Mouse (Mus musculus) midbrain, postnatal 0 days (tissue): ENCODE data around the gene Nup85. TPM values are rescaled to one million over a fixed set of nuclear protein-coding genes. Genes with fewer than 3 reads are reported as not detected.

Experiments
- ATAC-seq: fragments of 200-750 bp; cut with Nextera tagmentation; 2 replicates; pipeline ENCODE4 v1.8.0; 2017; ENCODE audit warnings: moderate number of reproducible peaks, mild to moderate bottlenecking, moderate TSS enrichment, moderate library complexity; ENCODE audit not compliant: low FRiP score
- DNase-seq: peaks from one replicate; pipeline ENCODE4 v3.0.0-alpha.2; 2015; ENCODE audit warnings: low spot score
- H3K27ac ChIP-seq: fragments of 300-500 bp; sonication (generic); 2 replicates; pipeline ENCODE4 v1.5.1; 2014; ENCODE audit warnings: low read depth, mild to moderate bottlenecking, low read length, mixed read lengths
- H3K27me3 ChIP-seq: fragments of 300-500 bp; sonication (generic); 2 replicates; pipeline ENCODE4 v1.6.1; 2014; ENCODE audit warnings: low read length, control low read depth, mixed read lengths; ENCODE audit not compliant: insufficient read depth
- H3K36me3 ChIP-seq: fragments of 300-500 bp; sonication (generic); 2 replicates; pipeline ENCODE4 v1.6.1; 2014; ENCODE audit warnings: low read length, control low read depth, mixed read lengths; ENCODE audit not compliant: insufficient read depth
- H3K4me1 ChIP-seq: fragments of 300-500 bp; sonication (generic); 2 replicates; pipeline ENCODE4 v1.6.1; 2014; ENCODE audit warnings: mild to moderate bottlenecking, control low read depth, antibody characterized with exemption, low read length, mixed read lengths; ENCODE audit not compliant: insufficient read depth
- H3K4me2 ChIP-seq: fragments of 300-500 bp; sonication (generic); 2 replicates; pipeline ENCODE4 v1.6.1; 2014; ENCODE audit warnings: low read depth, mild to moderate bottlenecking, low read length, mixed read lengths; ENCODE audit not compliant: poor library complexity, severe bottlenecking
- H3K4me3 ChIP-seq: fragments of 300-500 bp; sonication (generic); 2 replicates; pipeline ENCODE4 v1.5.1; 2014; ENCODE audit warnings: low read depth, mild to moderate bottlenecking, low read length, moderate library complexity
- H3K9ac ChIP-seq: fragments of 300-500 bp; sonication (generic); replicated peaks from 2 replicates; pipeline ENCODE4 v1.6.1; 2014; ENCODE audit warnings: mild to moderate bottlenecking, low read length, moderate library complexity, mixed read lengths; ENCODE audit not compliant: poor library complexity, severe bottlenecking
- H3K9me3 ChIP-seq: fragments of 300-500 bp; sonication (generic); 2 replicates; pipeline ENCODE4 v1.6.1; 2016; ENCODE audit warnings: low read length, control low read depth
- CTCF ChIP-seq: IDR thresholded peaks from 2 replicates; pipeline ENCODE4 v1.5.1; 2016; ENCODE audit warnings: antibody characterized with exemption, mild to moderate bottlenecking
- WGBS: fragments of 180-500 bp; shearing (Covaris S2); extraction: QIAGEN DNeasy Blood & Tissue Kit; methylation state at CpG from one replicate; pipeline ENCODE4 v1.1.7; 2014; 5-methylcytosine and 5-hydroxymethylcytosine counted together
- polyA plus RNA-seq: library from polyadenylated mRNA; unstranded; fragments of >200 nt; fragmentation: Nextera tagmentation; extraction: Ambion mirVana; gene quantifications from 2 replicates; pipeline ENCODE4 v1.2.1, GENCODE M21; 2015
- total RNA-seq: library from RNA; depleted of rRNA; stranded (reverse); fragments of >200 nt; gene quantifications from 2 replicates; pipeline ENCODE4 v1.2.3, GENCODE M21; 2014

Nup85 gene
- total and polyA plus RNA-seq, 2 experiments from 2014 or later: 59.5 to 75.6 TPM

GRCm38 (mm10) chr11:115586403-115586802, 22.2 kb downstream of the Nup85 start:
- H3K27ac ChIP-seq: no peak overlapping the region; the same call in 1 of the 2 replicates
- WGBS: 91% methylated on average over 9 of the region's 9 CpGs
- DNase-seq (no peak), ATAC-seq (no peak)
- H3K4me1 ChIP-seq: no peaks in the 10 kb centered on the region
- H3K4me2 ChIP-seq: no peak overlapping the region
- peaks cover 91% of the 10 kb centered on the region for H3K36me3 ChIP-seq
- H3K9ac ChIP-seq: no peak overlapping the region
- H3K27me3 ChIP-seq: no peaks in the 10 kb centered on the region
- H3K9me3 ChIP-seq: no peaks in the 10 kb centered on the region
- no peak overlapping the region for H3K4me3 ChIP-seq
- TF ChIP-seq CTCF: no peak

- Histone ChIP-seq H3K4me3 (no peak overlapping the region), H3K27me3 (no peaks in the 10 kb centered on the region), H3K9me3 (no peaks in the 10 kb centered on the region), H3K4me2 (no peak overlapping the region), H3K36me3 (peaks cover 87% of the 10 kb centered on the region), H3K4me1 (no peaks in the 10 kb centered on the region), H3K9ac (no peak overlapping the region), H3K27ac (no peak overlapping the region)
- 81% methylated on average over 9 of the region's 9 CpGs for WGBS
- TF ChIP-seq CTCF: no peak
- peak; percentile 47 for DNase-seq
- no peak for ATAC-seq
Observed at GRCm38 (mm10) chr11:115587984-115588383, 23.8 kb downstream of the Nup85 start.

GRCm38 (mm10) chr11:115590526-115591075, 26.4 kb downstream of the Nup85 start:
- no peak for ATAC-seq
- no peak overlapping the region for H3K4me3 ChIP-seq
- no peaks in the 10 kb centered on the region for H3K27me3 ChIP-seq
- H3K4me2 ChIP-seq: no peak overlapping the region
- H3K36me3 ChIP-seq: peaks cover 78% of the 10 kb centered on the region
- H3K9ac ChIP-seq: no peak overlapping the region
- H3K9me3 ChIP-seq: no peaks in the 10 kb centered on the region
- no peak for TF ChIP-seq CTCF
- no peak overlapping the region for H3K27ac ChIP-seq
- no peak for DNase-seq
- H3K4me1 ChIP-seq: no peaks in the 10 kb centered on the region
- WGBS: 89% methylated on average over 2 of the region's 2 CpGs

- no peak overlapping the region for H3K27ac ChIP-seq
- H3K4me3 ChIP-seq: no peak overlapping the region
- no peaks in the 10 kb centered on the region for H3K4me1 ChIP-seq
- WGBS: 96% methylated on average over 3 of the region's 3 CpGs
- DNase-seq (no peak), ATAC-seq (no peak)
- peak; percentile 36 for TF ChIP-seq CTCF
- H3K27me3 ChIP-seq: no peaks in the 10 kb centered on the region
- H3K4me2 ChIP-seq: no peak overlapping the region
- H3K9me3 ChIP-seq: no peaks in the 10 kb centered on the region
- H3K36me3 ChIP-seq: peaks cover 46% of the 10 kb centered on the region
- H3K9ac ChIP-seq: no peak overlapping the region
Observed at GRCm38 (mm10) chr11:115595209-115595608, 31.0 kb downstream of the Nup85 start.

- H3K9ac ChIP-seq: no peak overlapping the region
- TF ChIP-seq CTCF: no peak
- no peaks in the 10 kb centered on the region for H3K27me3 ChIP-seq
- H3K4me3 ChIP-seq: no peak overlapping the region
- ATAC-seq: no peak
- no peaks in the 10 kb centered on the region for H3K9me3 ChIP-seq
- no peak overlapping the region for H3K4me2 ChIP-seq
- WGBS: 88% methylated on average over 4 of the region's 4 CpGs
- peaks cover 21% of the 10 kb centered on the region for H3K36me3 ChIP-seq
- peaks cover 5% of the 10 kb centered on the region for H3K4me1 ChIP-seq
- H3K27ac ChIP-seq: no peak overlapping the region
- no peak for DNase-seq
Observed at GRCm38 (mm10) chr11:115598309-115598708, 34.1 kb downstream of the Nup85 start.

GRCm38 (mm10) chr11:115599722-115600121, 35.5 kb downstream of the Nup85 start:
- WGBS: 93% methylated on average over 7 of the region's 7 CpGs
- Histone ChIP-seq H3K4me3 (no peak overlapping the region), H3K27me3 (no peaks in the 10 kb centered on the region), H3K4me1 (peaks cover 5% of the 10 kb centered on the region), H3K4me2 (no peak overlapping the region), H3K9me3 (no peaks in the 10 kb centered on the region), H3K36me3 (peaks cover 10% of the 10 kb centered on the region), H3K9ac (no peak overlapping the region), H3K27ac (no peak overlapping the region)
- DNase-seq (no peak), ATAC-seq (no peak)
- TF ChIP-seq CTCF: no peak
